Mouse (Mus musculus) ES-E14 (cell line): ENCODE measurements at regions not wholly inside any gene's neighbourhood (a gene's known extent, or its start where the extent isn't known, plus 50 kb on each side); places are given as distances from the start of the nearest gene placed in this dataset.

Source experiments
- DNase-seq: peaks from one replicate; pipeline ENCODE4 v3.0.0-alpha.2; 2013; ENCODE audit warnings: low read depth, low spot score
- H3K27ac ChIP-seq: 2 replicates; pipeline ENCODE4 v1.5.1; 2012; ENCODE audit warnings: low read depth, mild to moderate bottlenecking, low read length, moderate library complexity, mixed read lengths; ENCODE audit not compliant: poor library complexity, insufficient read depth, severe bottlenecking
- H3K36me3 ChIP-seq: 2 replicates; pipeline ENCODE4 v1.6.1; 2012; ENCODE audit warnings: mild to moderate bottlenecking, low read length, moderate library complexity, mixed read lengths; ENCODE audit not compliant: control insufficient read depth, poor library complexity, insufficient read depth, severe bottlenecking
- H3K4me1 ChIP-seq, 2 experiments: fragments of 150-350 bp in 1 of 2; sonication (generic) in 1 of 2; 2 replicates each; pipeline ENCODE4 v1.6.1; 2012; ENCODE audit warnings: low read length in 2 of 2, mild to moderate bottlenecking in 1 of 2, mixed read lengths in 1 of 2; ENCODE audit not compliant: control insufficient read depth in 2 of 2, insufficient read depth in 2 of 2, poor library complexity in 1 of 2
- H3K4me3 ChIP-seq, 2 experiments: fragments of 150-350 bp in 1 of 2; sonication (generic) in 1 of 2; 2 replicates each; pipeline ENCODE4 v1.5.1; 2012; ENCODE audit warnings: low read length in 2 of 2, low read depth in 1 of 2, mild to moderate bottlenecking in 1 of 2, mixed read lengths in 1 of 2; ENCODE audit not compliant: insufficient read depth in 1 of 2, poor library complexity in 1 of 2, severe bottlenecking in 1 of 2
- H3K9ac ChIP-seq: 2 replicates; pipeline ENCODE4 v1.6.1; 2012; ENCODE audit warnings: low read depth, mild to moderate bottlenecking, low read length, mixed read lengths; ENCODE audit not compliant: poor library complexity, insufficient read depth, severe bottlenecking
- H3K9me3 ChIP-seq: fragments of 150-350 bp; sonication (generic); 2 replicates; pipeline ENCODE4 v1.6.1; 2012; ENCODE audit warnings: low read depth, mild to moderate bottlenecking, low read length; ENCODE audit not compliant: control insufficient read depth, insufficient read depth
- CHD2 ChIP-seq: IDR thresholded peaks from 2 replicates; pipeline ENCODE4 v1.6.1; 2014; ENCODE audit warnings: mild to moderate bottlenecking, low read depth, low read length, inconsistent platforms
- HCFC1 ChIP-seq: IDR thresholded peaks from 2 replicates; pipeline ENCODE4 v1.6.1; 2012; ENCODE audit warnings: low read length, inconsistent platforms, borderline replicate concordance; ENCODE audit not compliant: insufficient read depth
- MAFK ChIP-seq: IDR thresholded peaks from 2 replicates; pipeline ENCODE4 v1.6.1; 2014; ENCODE audit warnings: mild to moderate bottlenecking, low read depth, low read length, inconsistent platforms; ENCODE audit not compliant: insufficient read depth
- ZC3H11A ChIP-seq: IDR thresholded peaks from 2 replicates; pipeline ENCODE4 v1.6.1; 2012; ENCODE audit warnings: low read depth, mild to moderate bottlenecking, inconsistent platforms, low read length, borderline replicate concordance
- ZNF384 ChIP-seq: IDR thresholded peaks from 2 replicates; pipeline ENCODE4 v1.6.1; 2012; ENCODE audit warnings: low read depth, low read length, inconsistent platforms
- in situ Hi-C, 2 experiments: fragments of 600-800 bp; cut with MboI; formaldehyde crosslinking; loops; one replicate each; pipeline ENCODE4 v1.15.1; 2025; ENCODE audit warnings: low sequenced_read_pairs in 2 of 2, inconsistent platforms in 1 of 2; ENCODE audit not compliant: unreplicated experiment in 2 of 2

DNA sequence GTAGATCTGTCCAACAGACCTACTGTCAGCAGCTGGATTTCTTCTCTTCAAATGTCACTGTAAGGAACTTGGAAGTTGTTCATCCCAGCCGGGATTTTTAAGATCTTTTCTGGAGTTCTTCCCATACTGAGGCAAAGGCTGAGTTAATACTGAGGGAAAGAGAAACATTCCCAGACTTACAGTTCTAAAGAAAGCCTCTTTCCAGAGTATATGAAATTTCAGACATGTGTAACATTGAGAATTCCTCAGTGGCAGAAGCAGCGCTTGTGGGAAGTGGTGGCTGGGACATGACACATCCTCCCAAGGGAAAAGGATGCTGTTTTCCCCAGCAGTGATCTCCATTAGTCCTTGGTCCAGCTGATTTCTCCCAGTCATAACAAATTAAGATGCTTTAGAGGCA is 556.8 kb upstream of the Tle4 start:
- no peak overlapping the region for H3K9ac ChIP-seq
- in situ Hi-C loops: no loop called here
- no peaks in the 10 kb centered on the region for H3K36me3 ChIP-seq
- H3K4me3 ChIP-seq: no peak overlapping the region
- H3K27ac ChIP-seq: no peak overlapping the region
- no peaks in the 10 kb centered on the region for H3K4me1 ChIP-seq
- H3K9me3 ChIP-seq: no peaks in the 10 kb centered on the region
- DNase-seq: no peak
- TF ChIP-seq CHD2 (no peak), ZNF384 (no peak), HCFC1 (no peak), ZC3H11A (no peak), MAFK (no peak)

DNA sequence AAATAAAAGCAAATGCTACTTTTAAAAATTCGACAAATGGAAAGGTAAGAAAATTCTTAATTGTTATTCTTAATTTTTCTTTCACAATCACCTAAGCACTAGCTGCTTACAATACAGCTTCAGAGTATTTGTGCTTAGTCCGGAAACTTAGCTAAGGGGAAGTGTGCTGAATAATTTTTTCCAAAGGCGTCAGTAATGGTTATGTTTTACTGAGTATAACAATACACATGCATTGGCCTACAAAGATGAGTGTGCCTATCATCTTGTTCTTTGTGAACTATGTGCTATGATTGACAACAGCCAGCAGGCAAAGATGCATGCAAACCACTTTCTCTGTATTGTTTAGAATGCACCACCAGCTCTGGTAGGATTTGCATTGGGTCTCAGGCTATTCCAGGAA is 548.5 kb upstream of the Tle4 start:
- no peaks in the 10 kb centered on the region for H3K4me1 ChIP-seq
- H3K27ac ChIP-seq: no peak overlapping the region
- no peak for TF ChIP-seq ZNF384
- no peak for TF ChIP-seq ZC3H11A
- TF ChIP-seq HCFC1: no peak
- DNase-seq: no peak
- no peaks in the 10 kb centered on the region for H3K9me3 ChIP-seq
- in situ Hi-C loops: no loop called here
- no peaks in the 10 kb centered on the region for H3K36me3 ChIP-seq
- H3K4me3 ChIP-seq: no peak overlapping the region
- H3K9ac ChIP-seq: no peak overlapping the region

DNA sequence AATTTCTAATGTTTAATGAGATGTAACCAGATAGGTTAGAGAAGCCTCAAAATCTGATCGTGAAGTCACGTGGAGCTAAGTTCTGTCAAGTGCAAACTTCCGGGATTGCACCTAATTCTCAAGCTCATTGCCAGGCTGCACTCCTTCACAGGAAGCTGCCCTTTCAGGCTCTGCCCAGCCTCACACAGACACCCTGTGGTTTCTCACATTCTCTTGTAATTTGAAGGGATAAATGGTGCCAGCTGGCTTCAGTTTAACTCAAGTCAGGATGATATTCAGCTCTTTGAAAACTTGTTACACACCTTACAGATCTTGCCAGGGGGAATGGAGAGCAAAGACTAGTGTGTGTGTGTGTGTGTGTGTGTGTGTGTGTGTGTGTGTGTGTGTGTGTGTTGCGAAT is 529.3 kb upstream of the Tle4 start:
- H3K9ac ChIP-seq: no peak overlapping the region
- TF ChIP-seq HCFC1 (no peak), MAFK (no peak), CHD2 (no peak), ZNF384 (no peak), ZC3H11A (no peak)
- H3K9me3 ChIP-seq: no peaks in the 10 kb centered on the region
- no peak overlapping the region for H3K27ac ChIP-seq
- H3K4me1 ChIP-seq: no peaks in the 10 kb centered on the region
- no peak for DNase-seq
- no peaks in the 10 kb centered on the region for H3K36me3 ChIP-seq
- in situ Hi-C loops: no loop called here
- H3K4me3 ChIP-seq: no peak overlapping the region

DNA sequence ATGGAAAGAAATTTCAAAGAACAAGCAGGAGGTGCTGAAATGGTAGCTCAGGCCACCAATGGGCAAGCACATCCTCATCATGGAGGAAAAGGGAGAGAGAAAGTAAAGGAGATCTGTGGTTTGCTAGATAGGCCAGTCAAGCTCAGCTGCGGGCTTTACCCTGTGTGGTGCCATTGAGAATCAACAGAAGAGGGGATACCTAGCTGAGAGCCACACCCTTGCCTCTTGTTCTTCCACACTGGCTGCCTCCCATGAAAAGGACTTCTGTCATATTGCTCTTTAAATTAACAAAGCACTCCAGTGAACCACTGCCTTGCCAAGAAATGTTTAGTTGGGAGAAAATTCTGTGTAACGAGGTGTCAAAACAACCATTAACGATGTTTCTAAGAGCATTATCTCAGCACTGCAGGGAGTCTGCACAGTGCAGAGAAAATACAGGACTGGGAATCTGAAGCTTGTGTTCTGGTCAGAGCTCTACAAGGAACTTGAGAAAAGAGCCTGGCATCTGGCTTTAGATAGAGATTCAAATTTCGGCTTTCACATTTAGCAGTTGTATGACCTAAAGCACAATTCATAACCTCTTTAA is 510.7 kb upstream of the Tle4 start:
- Histone ChIP-seq H3K9me3 (no peaks in the 10 kb centered on the region), H3K36me3 (no peaks in the 10 kb centered on the region), H3K9ac (no peak overlapping the region), H3K4me3 (no peak overlapping the region), H3K4me1 (peaks cover 0 to 2% of the 10 kb centered on the region in 2 experiments; a peak in 1 of 4 replicates), H3K27ac (no peak overlapping the region)
- TF ChIP-seq CHD2 (no peak), MAFK (no peak), HCFC1 (no peak), ZC3H11A (no peak), ZNF384 (no peak)
- DNase-seq: no peak
- in situ Hi-C loops: no loop called here

DNA sequence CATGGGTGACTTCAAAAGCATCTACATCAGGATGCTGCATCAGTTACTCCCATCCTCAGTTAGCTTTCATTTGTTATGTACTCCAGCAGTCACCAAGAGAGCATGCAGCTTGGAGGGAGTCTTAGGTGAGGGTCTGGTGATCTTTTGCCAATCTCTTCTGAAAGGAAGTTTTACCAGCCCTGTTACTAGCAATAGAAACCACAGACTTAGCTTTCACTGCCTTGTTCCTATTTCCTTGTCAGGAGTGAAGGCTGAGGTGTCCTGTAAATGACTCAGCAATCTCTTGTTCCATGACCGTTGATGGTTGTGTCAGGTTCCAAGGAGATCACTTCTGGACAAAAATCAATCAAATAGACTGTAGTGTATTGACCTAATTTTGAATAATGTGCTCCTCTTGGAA is 497.2 kb upstream of the Tle4 start:
- no peak for DNase-seq

More for the DNA sequence above, 497.2 kb upstream of the Tle4 start:
- no peak overlapping the region for H3K4me3 ChIP-seq
- no peaks in the 10 kb centered on the region for H3K36me3 ChIP-seq
- H3K4me1 ChIP-seq: no peaks in the 10 kb centered on the region
- H3K9ac ChIP-seq: no peak overlapping the region
- in situ Hi-C loops: no loop called here
- H3K27ac ChIP-seq: no peak overlapping the region
- H3K9me3 ChIP-seq: no peaks in the 10 kb centered on the region
- TF ChIP-seq HCFC1 (no peak), MAFK (no peak), CHD2 (no peak), ZC3H11A (no peak), ZNF384 (no peak)
